Mouse (Mus musculus): ENCODE results near the gene Gja1. TPM values are rescaled to one million over a fixed set of nuclear protein-coding genes. Genes with fewer than 3 reads are reported as not detected.
"Not testable (repeated sequence)": the region's sequence is repeated elsewhere in the genome, so short reads cannot be mapped to it uniquely, and the experiment has no call there.

Gja1 gene
- polyA plus RNA-seq (2017; shearing (Covaris generic)), result under 1 TPM; 0.18 to 0.59 (median 0.30) TPM

GRCm38 (mm10) chr10:56377097-56377965 lies at the start of gene Gja1:
TSS of gene Gja1 (plus strand) at chr10:56377330.
- peak; percentile 33 for ATAC-seq

GRCm38 (mm10) chr10:56338851-56339489 lies 38.2 kb upstream of the Gja1 start:
- peak; percentile 82 for ATAC-seq

- ATAC-seq, result no peak
Measured at GRCm38 (mm10) chr10:56360472-56360871, 16.7 kb upstream of the Gja1 start.

- peak; percentile 58 for ATAC-seq
Measured at GRCm38 (mm10) chr10:56369073-56369472, 8.1 kb upstream of the Gja1 start.

- no peak for ATAC-seq
Measured at GRCm38 (mm10) chr10:56373021-56373720, 4.0 kb upstream of the Gja1 start.

GRCm38 (mm10) chr10:56374169-56374568 lies 3.0 kb upstream of the Gja1 start:
- no peak for ATAC-seq

- ATAC-seq, result no peak
Measured at GRCm38 (mm10) chr10:56375906-56376468, 1.1 kb upstream of the Gja1 start.

- ATAC-seq, result no peak
Measured at GRCm38 (mm10) chr10:56377966-56378647, 977 bp downstream of the Gja1 start.

GRCm38 (mm10) chr10:56378648-56379254 lies 1.6 kb downstream of the Gja1 start:
- no peak for ATAC-seq

GRCm38 (mm10) chr10:56379720-56380119 lies 2.6 kb downstream of the Gja1 start:
- ATAC-seq, result no peak

- ATAC-seq, result no peak
Measured at GRCm38 (mm10) chr10:56385195-56386109, 8.3 kb downstream of the Gja1 start.

GRCm38 (mm10) chr10:56393095-56393784 lies 16.1 kb downstream of the Gja1 start:
- ATAC-seq, result no peak

- ATAC-seq, result not testable (repeated sequence)
Measured at GRCm38 (mm10) chr10:56393815-56394417, 16.8 kb downstream of the Gja1 start.

GRCm38 (mm10) chr10:56397875-56398274 lies 20.7 kb downstream of the Gja1 start:
- ATAC-seq, result no peak

GRCm38 (mm10) chr10:56398310-56398709 lies 21.2 kb downstream of the Gja1 start:
- ATAC-seq, result no peak

GRCm38 (mm10) chr10:56401396-56401795 lies 24.3 kb downstream of the Gja1 start:
- ATAC-seq, result not testable (repeated sequence)

- no peak for ATAC-seq
Measured at GRCm38 (mm10) chr10:56405934-56406333, 28.8 kb downstream of the Gja1 start.

- ATAC-seq, result no peak
Measured at GRCm38 (mm10) chr10:56406386-56407130, 29.4 kb downstream of the Gja1 start.
